Mouse (Mus musculus) testis, adult 2 months (tissue): ENCODE measurements around the gene Plppr2. TPM values are rescaled to one million over a fixed set of nuclear protein-coding genes. Genes with fewer than 3 reads are reported as not detected.

Experiments used
- H3K27ac ChIP-seq: fragments of 200-500 bp; 2 replicates; pipeline ENCODE4 v1.5.1; 2012; ENCODE audit warnings: low read depth, low read length; ENCODE audit not compliant: control insufficient read depth, insufficient read depth
- H3K27me3 ChIP-seq: fragments of 200-500 bp; 2 replicates; pipeline ENCODE4 v1.6.1; 2012; ENCODE audit warnings: mild to moderate bottlenecking, low read length, moderate library complexity; ENCODE audit not compliant: control insufficient read depth, insufficient read depth
- H3K36me3 ChIP-seq: fragments of 200-500 bp; 2 replicates; pipeline ENCODE4 v1.6.1; 2012; ENCODE audit warnings: mild to moderate bottlenecking, low read length; ENCODE audit not compliant: control insufficient read depth, insufficient read depth
- H3K4me1 ChIP-seq: fragments of 200-500 bp; 2 replicates; pipeline ENCODE4 v1.6.1; 2012; ENCODE audit warnings: low read length; ENCODE audit not compliant: control insufficient read depth, insufficient read depth
- H3K4me3 ChIP-seq: fragments of 200-500 bp; 2 replicates; pipeline ENCODE4 v1.5.1; 2012; ENCODE audit warnings: low read depth, mild to moderate bottlenecking, low read length, moderate library complexity, mixed read lengths; ENCODE audit not compliant: control insufficient read depth
- CTCF ChIP-seq: fragments of 200-500 bp; IDR thresholded peaks from 2 replicates; pipeline ENCODE4 v1.5.1; 2012; ENCODE audit warnings: low read depth, mild to moderate bottlenecking, inconsistent platforms, low read length, moderate library complexity; ENCODE audit not compliant: control insufficient read depth, insufficient read depth, insufficient replicate concordance
- POLR2A ChIP-seq: fragments of 200-500 bp; IDR thresholded peaks from 2 replicates; pipeline ENCODE4 v1.6.1; 2012; ENCODE audit warnings: low read depth, mild to moderate bottlenecking, inconsistent platforms, low read length, moderate library complexity; ENCODE audit not compliant: control insufficient read depth
- polyA plus RNA-seq: library from polyadenylated mRNA; depleted of rRNA; stranded (reverse); fragments of >200 nt; gene quantifications from 2 replicates; pipeline ENCODE4 v1.2.3, GENCODE M21; 2012

The Plppr2 gene
- polyA plus RNA-seq, 1 experiment = 33.3 TPM

- Histone ChIP-seq H3K4me1 (peaks cover 29% of the 10 kb centered on the region), H3K27me3 (no peaks in the 10 kb centered on the region), H3K36me3 (no peaks in the 10 kb centered on the region), H3K27ac (no peak overlapping the region), H3K4me3 (peak overlapping the region; percentile 59)
- TF ChIP-seq CTCF = no peak
- TF ChIP-seq POLR2A = no peak
These were observed 11.3 kb downstream of the Plppr2 start for GRCm38 (mm10) chr9:21948146-21948545.

- TF ChIP-seq CTCF = no peak
- H3K27ac ChIP-seq = no peak overlapping the region
- peaks cover 26% of the 10 kb centered on the region for H3K4me1 ChIP-seq
- no peaks in the 10 kb centered on the region for H3K27me3 ChIP-seq
- H3K36me3 ChIP-seq = no peaks in the 10 kb centered on the region
- no peak overlapping the region for H3K4me3 ChIP-seq
These were observed 12.0 kb downstream of the Plppr2 start for GRCm38 (mm10) chr9:21948790-21949189.

GRCm38 (mm10) chr9:21950322-21950721 is 13.5 kb downstream of the Plppr2 start:
- Histone ChIP-seq H3K27me3 (no peaks in the 10 kb centered on the region), H3K27ac (no peak overlapping the region), H3K4me3 (no peak overlapping the region), H3K36me3 (no peaks in the 10 kb centered on the region), H3K4me1 (peaks cover 20% of the 10 kb centered on the region)
- TF ChIP-seq POLR2A (no peak), CTCF (peak; percentile 56; the same call in 1 of the 2 replicates)

GRCm38 (mm10) chr9:21951977-21952376 is 15.1 kb downstream of the Plppr2 start:
- H3K4me1 ChIP-seq = peaks cover 17% of the 10 kb centered on the region

GRCm38 (mm10) chr9:21953600-21953999 is 16.8 kb downstream of the Plppr2 start:
- Histone ChIP-seq H3K36me3 (no peaks in the 10 kb centered on the region), H3K4me1 (peaks cover 3% of the 10 kb centered on the region), H3K27me3 (no peaks in the 10 kb centered on the region), H3K27ac (no peak overlapping the region), H3K4me3 (no peak overlapping the region)
- TF ChIP-seq CTCF (no peak), POLR2A (no peak)

More at GRCm38 (mm10) chr9:21951977-21952376, 15.1 kb downstream of the Plppr2 start:
- peak; percentile 52; the same call in 1 of the 2 replicates for TF ChIP-seq CTCF
- no peak for TF ChIP-seq POLR2A
- Histone ChIP-seq H3K36me3 (no peaks in the 10 kb centered on the region), H3K27me3 (no peaks in the 10 kb centered on the region), H3K27ac (no peak overlapping the region), H3K4me3 (no peak overlapping the region)

GRCm38 (mm10) chr9:21954635-21955034 is 17.8 kb downstream of the Plppr2 start:
- no peak overlapping the region for H3K27ac ChIP-seq
- TF ChIP-seq CTCF (no peak), POLR2A (no peak)
- peaks cover 3% of the 10 kb centered on the region; the same call in 1 of the 2 replicates for H3K4me1 ChIP-seq
- no peaks in the 10 kb centered on the region for H3K27me3 ChIP-seq
- no peaks in the 10 kb centered on the region for H3K36me3 ChIP-seq
- no peak overlapping the region for H3K4me3 ChIP-seq

GRCm38 (mm10) chr9:21955225-21955569 is 18.4 kb downstream of the Plppr2 start:
- Histone ChIP-seq H3K27me3 (no peaks in the 10 kb centered on the region), H3K27ac (peak overlapping the region; percentile 78), H3K4me3 (peak overlapping the region; percentile 94), H3K36me3 (no peaks in the 10 kb centered on the region), H3K4me1 (peaks cover 3% of the 10 kb centered on the region; the same call in 1 of the 2 replicates)
- TF ChIP-seq CTCF (no peak), POLR2A (no peak)
